Mouse (Mus musculus) MEL (cell line): ENCODE results near the gene Phgr1.
A peak's percentile ranks its signal among the peaks of the same experiment; 100 is the strongest.

Experiments used
- CTCF ChIP-seq, 3 experiments: IDR thresholded peaks in 2 of 3; conservative IDR thresholded peaks in 1 of 3; 2 replicates each; pipeline ENCODE4 v1.5.1; 2011 to 2012; ENCODE audit warnings: low read length in 3 of 3, low read depth in 2 of 3, mild to moderate bottlenecking in 2 of 3, improper control_type of control experiment in 1 of 3, inconsistent platforms in 1 of 3, mixed read lengths in 1 of 3, moderate library complexity in 1 of 3; ENCODE audit not compliant: control insufficient read depth in 1 of 3, insufficient read depth in 1 of 3, poor library complexity in 1 of 3, severe bottlenecking in 1 of 3
- E2F4 ChIP-seq: IDR thresholded peaks from 2 replicates; pipeline ENCODE4 v1.6.1; 2011; ENCODE audit warnings: low read depth, low read length, improper control_type of control experiment, borderline replicate concordance
- JUND ChIP-seq: IDR thresholded peaks from 2 replicates; pipeline ENCODE4 v1.6.1; 2011; ENCODE audit warnings: low read depth, mild to moderate bottlenecking, improper control_type of control experiment, low read length
- MAFK ChIP-seq: IDR thresholded peaks from 2 replicates; pipeline ENCODE4 v1.6.1; 2011; ENCODE audit warnings: low read depth, mild to moderate bottlenecking, low read length, improper control_type of control experiment, borderline replicate concordance
- POLR2A ChIP-seq, 2 experiments: IDR thresholded peaks; 2 replicates each; pipeline ENCODE4 v1.6.1; 2011 to 2012; ENCODE audit warnings: low read length in 2 of 2, mild to moderate bottlenecking in 2 of 2, control low read depth in 1 of 2, improper control_type of control experiment in 1 of 2, low read depth in 1 of 2, moderate library complexity in 1 of 2; ENCODE audit not compliant: control insufficient read depth in 1 of 2, insufficient read depth in 1 of 2, poor library complexity in 1 of 2
- RAD21 ChIP-seq: IDR thresholded peaks from 2 replicates; pipeline ENCODE4 v1.6.1; 2011; ENCODE audit warnings: mild to moderate bottlenecking, low read depth, low read length, improper control_type of control experiment
- SIN3A ChIP-seq: IDR thresholded peaks from 2 replicates; pipeline ENCODE4 v1.6.1; 2012; ENCODE audit warnings: low read length, improper control_type of control experiment, inconsistent platforms
- SMC3 ChIP-seq: IDR thresholded peaks from 2 replicates; pipeline ENCODE4 v1.6.1; 2011; ENCODE audit warnings: low read depth, low read length, improper control_type of control experiment
- TAL1 ChIP-seq: IDR thresholded peaks from 2 replicates; pipeline ENCODE4 v1.6.1; 2012; ENCODE audit warnings: mild to moderate bottlenecking, inconsistent platforms, low read length, moderate library complexity, mixed read lengths
- TCF12 ChIP-seq: IDR thresholded peaks from 2 replicates; pipeline ENCODE4 v1.6.1; 2014; ENCODE audit warnings: low read depth, mild to moderate bottlenecking, inconsistent platforms, low read length, improper control_type of control experiment, moderate library complexity
- USF1 ChIP-seq: IDR thresholded peaks from 2 replicates; pipeline ENCODE4 v1.6.1; 2014; ENCODE audit warnings: low read depth, mild to moderate bottlenecking, inconsistent platforms, low read length, improper control_type of control experiment, moderate library complexity

DNA sequence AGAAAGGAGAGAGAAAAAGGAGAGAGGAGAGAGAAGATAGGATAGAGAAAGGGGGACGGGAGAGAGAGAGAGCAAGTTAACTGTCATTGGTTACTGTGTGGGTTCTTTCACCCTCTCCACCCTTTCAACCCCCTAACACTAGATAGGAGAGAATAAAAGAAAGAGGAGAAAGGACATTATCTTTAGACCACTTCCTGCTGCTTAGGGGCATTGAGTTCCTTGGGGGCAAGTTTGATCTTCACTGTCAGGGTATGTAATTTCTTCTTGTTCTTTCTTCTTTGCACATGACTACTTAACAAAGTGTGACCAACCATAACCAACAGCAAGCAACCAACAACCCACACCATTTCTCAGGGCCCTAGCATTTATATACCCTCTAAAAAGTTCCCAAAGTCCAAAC is 40.2 kb downstream of the Phgr1 start:
- no peak for TF ChIP-seq CTCF (IDR thresholded peaks at IDR 0.05 in 2 of 3, conservative IDR thresholded peaks at IDR 0.05 in 1 of 3; ENCODE audit: control insufficient read depth in 1 of 3, insufficient read depth in 1 of 3, low read depth in 2 of 3, low read length in 3 of 3, poor library complexity in 1 of 3, severe bottlenecking in 1 of 3)
- TF ChIP-seq TAL1, result no peak
- TF ChIP-seq JUND, result 0 out of 2 replicates have a peak, but pooled peaks have one; percentile 15
- peak in 1 of 2 experiments; percentile 38; a peak in 1 of 4 replicates for TF ChIP-seq POLR2A (IDR thresholded peaks at IDR 0.05; ENCODE audit: control insufficient read depth in 1 of 2, insufficient read depth in 1 of 2, low read depth in 1 of 2, low read length in 2 of 2, poor library complexity in 1 of 2)
- TF ChIP-seq RAD21, result no peak
- no peak for TF ChIP-seq SMC3
- TF ChIP-seq E2F4, result no peak
- no peak for TF ChIP-seq USF1
- TF ChIP-seq SIN3A, result 0 out of 2 replicates have a peak, but pooled peaks have one; percentile 19
- no peak for TF ChIP-seq TCF12
- TF ChIP-seq MAFK, result no peak
